Mouse (Mus musculus) liver, adult (tissue): ENCODE results near the gene Trmt44.

Experiments
- GATA4 ChIP-seq: IDR thresholded peaks from 2 replicates; pipeline ENCODE4 v1.6.1; 2014; ENCODE audit warnings: mild to moderate bottlenecking, low read length; ENCODE audit not compliant: insufficient replicate concordance

The Trmt44 gene

GRCm38 (mm10) chr5:35531586-35531985 is 43.3 kb downstream of the Trmt44 start:
- TF ChIP-seq GATA4 = no peak

- no peak for TF ChIP-seq GATA4
These were observed 44.4 kb downstream of the Trmt44 start for GRCm38 (mm10) chr5:35530442-35530841.

GRCm38 (mm10) chr5:35525469-35526123 is 49.3 kb downstream of the Trmt44 start, which contains the start of gene Cpz:
TSS of gene Cpz (minus strand) at chr5:35525698.
- no peak for TF ChIP-seq GATA4

- TF ChIP-seq GATA4 = no peak
These were observed 50.5 kb downstream of the Trmt44 start for GRCm38 (mm10) chr5:35524381-35524780.

DNA sequence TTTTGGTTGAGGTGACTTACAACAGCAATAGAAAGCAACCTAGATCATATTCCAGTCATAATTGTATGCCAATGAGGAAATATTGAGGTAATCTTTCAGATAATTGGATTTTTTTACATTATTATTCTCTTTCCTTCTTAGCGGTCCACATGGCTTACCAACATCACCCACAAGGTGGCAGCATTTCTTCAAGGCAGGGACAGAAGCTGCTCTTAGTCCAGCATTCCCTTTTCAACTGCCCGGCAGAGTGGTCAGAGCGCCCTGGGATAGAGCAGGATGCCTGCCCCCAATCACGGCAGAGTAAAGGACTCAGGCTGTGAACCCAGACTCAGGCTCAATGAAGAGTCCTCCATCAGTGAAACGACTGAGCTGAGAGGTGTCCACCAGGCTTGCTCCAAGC is 51.1 kb downstream of the Trmt44 start:
- TF ChIP-seq GATA4 = no peak

- no peak for TF ChIP-seq GATA4
These were observed 58.1 kb downstream of the Trmt44 start for GRCm38 (mm10) chr5:35516781-35517180.

- no peak for TF ChIP-seq GATA4
These were observed 64.3 kb downstream of the Trmt44 start for GRCm38 (mm10) chr5:35510589-35510988.
